Mouse (Mus musculus) T-helper 17 cell (primary cell): ENCODE results near the gene Ttc28.

Experiments
- in situ Hi-C, 2 experiments: fragments of 300-600 bp; cut with MboI, MseI; formaldehyde crosslinking; loops; 1 replicate in 1 of 2; 2 replicates in 1 of 2; pipeline ENCODE4 v1.15.1; 2025; ENCODE audit warnings: high pct_unique_total_duplicates in 2 of 2

Ttc28 gene

GRCm38 (mm10) chr5:111159628-111160321 lies 280.2 kb downstream of the Ttc28 start:
- in situ Hi-C loops, result no loop called here

DNA sequence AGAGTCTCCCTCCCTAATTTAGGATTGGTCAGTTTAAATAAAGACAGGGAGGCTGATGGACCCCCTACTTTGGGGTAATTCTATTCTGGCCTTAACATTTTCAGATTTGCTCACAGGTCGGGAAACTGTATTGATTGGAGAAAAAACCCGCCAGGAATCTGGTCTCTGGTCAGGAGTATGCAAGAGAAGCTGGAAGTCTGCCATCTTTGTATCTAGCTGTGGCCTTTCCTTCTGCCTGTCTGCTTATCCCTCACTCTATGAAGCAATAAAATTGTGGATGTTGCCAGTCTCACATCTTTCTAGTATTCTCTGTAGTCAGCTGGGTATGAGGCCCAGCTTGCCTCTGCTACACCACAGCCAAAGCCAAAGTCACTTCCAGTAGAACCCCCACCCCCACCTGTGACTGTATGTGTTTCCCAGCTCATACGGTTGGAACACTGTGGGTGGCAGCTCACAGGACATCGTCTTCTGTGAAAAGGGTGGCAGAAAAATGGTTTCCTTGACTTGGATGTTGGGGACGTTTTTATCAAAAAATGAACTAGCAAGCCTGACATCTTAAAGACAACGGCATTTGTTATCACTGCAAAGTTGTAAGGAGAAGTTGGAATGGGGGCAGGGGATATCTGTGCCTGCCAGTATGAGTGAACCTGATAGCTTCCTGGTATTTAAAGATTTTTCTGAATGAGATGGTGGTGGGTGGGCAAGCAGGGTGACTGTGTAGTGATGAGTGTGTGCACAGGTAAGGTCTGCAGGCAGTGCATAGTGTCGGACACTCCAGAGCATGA lies 281.7 kb downstream of the Ttc28 start:
- in situ Hi-C loops, result no loop called here

- in situ Hi-C loops, result no loop called here
Observed at GRCm38 (mm10) chr5:111162857-111163256, 283.3 kb downstream of the Ttc28 start.

- in situ Hi-C loops, result no loop called here
Observed at GRCm38 (mm10) chr5:111163377-111163776, 283.8 kb downstream of the Ttc28 start.

GRCm38 (mm10) chr5:111164348-111164920 lies 284.8 kb downstream of the Ttc28 start:
- in situ Hi-C loops, result no loop called here

GRCm38 (mm10) chr5:111170383-111170782 lies 290.8 kb downstream of the Ttc28 start:
- in situ Hi-C loops, result no loop called here

- in situ Hi-C loops, result no loop called here
Observed at GRCm38 (mm10) chr5:111175410-111175809, 295.8 kb downstream of the Ttc28 start.

DNA sequence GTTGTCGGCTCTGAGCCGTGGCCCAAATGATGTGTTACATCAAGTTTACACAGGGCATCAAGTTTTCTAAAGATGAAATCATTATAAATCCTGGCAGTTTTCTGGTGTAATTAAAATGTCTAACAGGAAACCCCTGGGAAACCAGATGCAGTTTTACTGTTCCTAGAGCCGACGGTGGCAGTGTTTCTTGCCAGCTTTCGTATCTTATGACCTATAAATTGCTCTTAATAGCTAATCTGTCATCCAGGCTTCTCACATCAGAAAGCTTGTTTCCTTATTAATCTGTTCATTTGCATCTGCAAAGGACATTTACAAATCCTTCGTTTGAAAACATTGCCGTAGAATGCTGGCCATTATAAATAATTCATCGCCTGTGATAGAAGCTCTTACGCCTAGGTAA lies 296.2 kb downstream of the Ttc28 start:
- in situ Hi-C loops, result no loop called here

DNA sequence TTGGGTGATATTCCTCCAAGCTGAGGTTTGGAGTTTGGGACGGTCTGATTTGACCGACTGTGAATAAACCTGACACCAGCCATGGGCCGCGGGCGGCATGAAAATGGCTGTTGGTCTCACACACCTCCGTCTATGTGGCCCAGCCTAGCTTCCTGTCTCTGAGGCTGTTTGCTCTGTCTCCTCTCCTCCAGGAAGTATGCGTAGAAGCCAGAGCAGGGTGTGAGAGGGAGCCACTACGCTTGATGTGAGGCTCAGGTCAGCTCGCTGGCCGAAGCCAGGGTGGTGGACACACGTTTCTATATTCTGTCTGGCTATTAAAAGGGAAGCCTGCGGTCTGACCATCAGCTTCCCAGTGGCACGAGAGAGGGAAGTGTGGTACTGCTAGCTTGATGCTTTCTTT lies 296.8 kb downstream of the Ttc28 start:
- in situ Hi-C loops, result no loop called here

DNA sequence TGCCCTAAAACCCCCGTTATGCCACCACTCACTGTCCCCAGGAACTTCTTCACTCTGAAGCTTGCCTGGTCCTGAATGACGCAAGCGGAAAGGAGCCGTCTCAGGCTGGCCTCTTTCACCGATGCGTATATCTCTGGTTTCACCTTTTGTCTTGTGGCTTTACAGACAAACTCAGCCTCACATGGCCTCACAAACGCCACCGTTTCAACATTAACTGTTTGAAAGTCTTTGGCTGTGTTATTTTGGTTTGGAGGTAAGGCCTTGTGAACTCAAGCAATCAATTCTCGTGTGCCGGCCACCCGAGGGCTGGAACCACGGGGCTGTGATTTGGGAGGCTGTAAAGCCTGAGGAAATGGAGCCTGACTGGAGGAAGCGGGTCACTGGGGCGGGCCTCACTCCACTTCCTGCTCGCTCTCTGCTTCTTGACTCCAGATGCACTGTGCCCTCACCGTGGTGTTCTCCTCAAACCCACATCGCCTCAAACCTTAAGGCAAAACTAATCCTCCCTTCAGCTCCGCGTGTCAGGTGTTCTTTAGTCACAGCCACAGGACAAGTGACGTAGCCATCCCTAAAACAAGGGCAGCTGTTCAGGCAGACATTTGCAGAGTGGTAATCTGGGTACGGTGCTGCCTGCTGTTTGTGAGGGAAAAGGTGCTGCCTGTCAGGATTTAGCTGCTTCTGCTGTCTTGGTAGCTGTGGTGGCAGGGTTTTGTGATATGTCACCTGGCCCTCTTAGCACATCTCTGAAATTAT lies 298.9 kb downstream of the Ttc28 start:
- in situ Hi-C loops, result no loop called here

DNA sequence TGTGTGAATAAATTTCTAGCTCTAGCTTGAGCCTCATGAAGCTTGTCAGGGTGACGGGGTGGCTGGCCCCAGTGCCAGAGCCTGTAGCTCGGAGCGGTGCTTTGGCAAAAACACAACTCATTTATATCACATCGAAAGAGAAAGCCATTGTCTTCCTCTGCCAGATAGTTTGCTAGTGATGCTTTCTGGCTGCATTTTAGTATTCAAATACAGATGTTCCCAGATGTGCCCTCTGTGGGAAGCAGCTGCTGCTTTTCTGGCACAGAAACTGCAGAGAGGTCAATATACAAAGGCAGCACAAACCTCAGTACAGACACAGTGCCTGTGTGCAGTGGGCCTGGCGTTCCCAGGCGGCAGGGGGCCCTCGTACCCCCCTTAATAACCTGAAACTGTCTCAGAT lies 300.0 kb downstream of the Ttc28 start:
- in situ Hi-C loops, result no loop called here

DNA sequence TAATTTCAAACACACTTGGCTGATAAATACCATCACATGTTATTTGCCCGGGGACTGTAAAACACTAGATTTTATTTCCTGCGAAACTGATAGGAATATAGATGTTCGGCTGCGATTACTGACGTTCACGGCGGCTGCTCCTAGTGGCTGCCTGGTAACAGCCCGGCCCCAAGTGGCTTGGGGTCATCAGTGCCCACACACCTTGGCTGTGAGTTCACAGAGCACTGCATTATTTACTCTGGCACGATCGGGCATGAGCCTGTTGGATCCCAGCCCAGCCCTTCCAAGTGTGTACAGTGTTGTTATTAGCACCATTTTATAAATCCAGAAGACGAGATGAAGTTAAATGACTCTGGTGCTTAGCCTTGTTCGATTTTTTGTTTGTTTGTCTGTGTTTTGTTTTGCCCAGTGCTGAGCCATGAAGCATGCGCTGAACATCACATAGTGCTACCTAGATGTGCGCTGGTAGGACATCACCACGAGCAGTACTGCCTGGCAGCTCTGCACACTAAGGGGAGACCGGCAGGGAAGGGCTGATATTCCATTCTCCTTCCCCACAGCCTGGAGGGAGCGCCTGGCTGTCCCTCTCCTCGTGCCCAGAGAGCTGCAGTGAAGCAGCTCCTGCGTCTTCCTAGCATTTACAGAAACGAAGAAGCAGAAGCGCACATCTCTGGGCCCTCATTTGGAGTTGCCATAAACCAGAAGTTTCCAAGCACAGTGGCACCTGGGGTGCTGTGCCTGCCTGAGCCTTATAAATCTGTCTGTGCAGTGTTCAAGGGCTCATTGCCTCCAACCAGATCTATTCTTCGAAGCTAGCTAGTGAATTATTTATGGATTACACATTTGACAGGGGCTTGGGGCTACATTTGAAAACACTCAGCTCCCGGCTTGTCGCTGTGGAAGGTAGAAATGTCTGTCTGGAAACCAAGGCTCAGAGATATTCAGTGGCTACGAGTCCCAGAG lies 300.8 kb downstream of the Ttc28 start:
- in situ Hi-C loops, result no loop called here

- in situ Hi-C loops, result no loop called here
Observed at GRCm38 (mm10) chr5:111181204-111181912, 301.8 kb downstream of the Ttc28 start.

DNA sequence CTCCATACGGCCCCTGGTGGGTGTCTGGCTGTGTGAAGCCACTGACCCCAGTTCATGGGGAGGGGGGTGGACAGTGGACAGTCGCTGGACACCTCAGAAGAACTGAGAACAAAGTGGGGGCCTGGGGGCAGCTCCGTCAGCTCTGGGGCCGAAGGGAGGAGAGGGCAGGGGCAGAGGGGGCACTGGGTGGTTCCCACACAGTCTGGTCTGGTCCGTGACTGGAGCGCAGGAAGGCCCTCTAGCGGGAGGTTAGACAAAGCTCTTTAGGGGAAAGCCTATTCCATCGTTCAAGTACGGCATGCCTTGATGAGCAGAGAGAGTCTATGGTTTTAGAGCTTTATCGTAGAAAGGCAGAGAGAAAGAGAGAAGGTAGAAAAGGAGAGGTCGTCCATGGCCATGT lies 307.0 kb downstream of the Ttc28 start:
- in situ Hi-C loops, result no loop called here

DNA sequence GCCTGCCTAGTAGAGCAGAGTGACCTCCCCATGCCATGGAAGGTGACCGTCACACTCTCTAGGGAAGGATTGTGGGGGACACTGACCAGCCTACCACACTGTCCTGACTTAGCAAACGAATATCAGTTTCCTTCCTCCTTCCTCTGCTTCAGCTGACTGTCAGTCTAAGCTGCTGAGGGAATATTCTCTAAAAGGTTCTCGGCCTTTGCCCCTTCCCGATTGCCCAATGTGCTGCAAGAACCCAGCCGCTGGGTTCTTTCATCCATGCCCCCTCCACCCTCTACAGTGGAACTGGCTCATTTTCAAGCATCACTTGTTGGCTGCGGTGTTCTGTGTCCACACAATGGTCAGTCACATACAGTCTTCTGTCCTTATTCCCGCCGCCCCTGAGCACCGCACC lies 312.4 kb downstream of the Ttc28 start:
- in situ Hi-C loops, result no loop called here

DNA sequence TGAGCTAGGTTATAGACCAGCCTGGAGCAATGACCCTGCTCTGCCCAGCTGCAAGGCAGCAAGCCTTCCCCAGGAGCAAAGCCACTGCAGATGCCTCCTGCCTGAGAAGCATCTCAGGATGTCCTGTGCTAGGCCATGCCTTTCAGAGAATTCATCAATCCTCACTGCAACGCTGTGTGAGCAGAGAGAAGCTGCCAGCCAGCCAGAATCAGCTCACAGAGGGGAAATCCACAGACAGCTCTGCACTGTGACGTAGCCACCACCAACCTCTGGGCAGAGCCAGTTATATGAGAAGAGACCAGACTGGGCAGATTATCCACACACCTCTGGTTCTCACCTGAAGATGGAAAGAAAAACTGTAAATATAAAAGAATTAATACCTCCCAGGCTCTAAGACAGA lies 315.2 kb downstream of the Ttc28 start:
- in situ Hi-C loops, result no loop called here

DNA sequence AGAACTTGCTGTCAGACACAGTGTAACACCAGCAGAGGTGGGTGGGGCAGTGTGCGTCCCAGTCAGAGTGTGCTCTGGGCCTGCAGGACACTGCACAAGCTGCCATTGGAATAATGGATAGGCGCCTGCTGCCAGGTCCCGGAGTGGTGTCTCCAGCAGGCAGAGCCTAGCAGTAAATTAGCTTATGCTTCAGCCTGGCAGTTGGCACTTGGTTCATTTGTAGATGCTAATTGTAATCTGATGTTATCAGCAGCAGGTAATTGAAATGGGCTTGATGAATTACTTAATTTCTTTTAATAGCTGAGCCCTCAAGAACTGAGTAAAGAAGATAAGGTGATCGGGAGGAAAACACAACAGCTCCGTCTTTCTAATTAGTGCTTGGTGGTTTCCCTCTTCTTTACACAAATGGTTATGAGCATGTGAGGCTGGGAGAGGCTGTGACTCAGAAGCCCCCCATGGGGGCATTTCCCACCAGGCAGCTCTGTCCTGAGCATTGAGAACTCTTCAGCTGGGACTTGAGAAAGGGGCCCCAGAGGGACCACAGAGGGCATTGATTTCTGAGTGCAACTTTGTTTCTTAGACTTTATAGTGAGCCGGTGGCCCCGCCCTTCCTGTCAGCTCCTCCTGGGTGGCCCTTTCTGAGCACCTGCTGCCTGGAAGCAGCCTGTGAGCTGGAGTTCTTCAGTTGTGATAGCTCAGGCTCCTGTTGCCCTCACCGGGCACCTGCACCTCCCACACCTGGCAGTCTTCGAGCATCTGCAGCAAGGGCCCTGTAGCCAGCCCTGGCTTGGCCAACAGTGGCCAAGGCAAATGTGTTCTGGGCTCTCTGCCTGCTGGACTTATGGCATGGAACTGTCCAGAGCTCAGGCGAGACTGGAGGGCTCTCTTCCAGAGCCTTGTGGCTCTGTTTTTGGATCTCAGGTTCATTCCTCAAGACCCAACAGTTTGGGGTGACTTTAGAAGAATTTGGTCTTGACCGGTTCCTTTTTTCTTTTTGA lies 316.2 kb downstream of the Ttc28 start:
- in situ Hi-C loops, result no loop called here

GRCm38 (mm10) chr5:111197727-111198126 lies 318.1 kb downstream of the Ttc28 start:
- in situ Hi-C loops, result no loop called here
